Mouse (Mus musculus) natural killer cell, adult 2 months (primary cell): ENCODE measurements around the gene Fam219a.

Experiments used
- DNase-seq, 2 experiments: peaks; one replicate each; pipeline ENCODE4 v3.0.0; 2022; ENCODE audit warnings: low spot score in 2 of 2

Gene Fam219a

DNA sequence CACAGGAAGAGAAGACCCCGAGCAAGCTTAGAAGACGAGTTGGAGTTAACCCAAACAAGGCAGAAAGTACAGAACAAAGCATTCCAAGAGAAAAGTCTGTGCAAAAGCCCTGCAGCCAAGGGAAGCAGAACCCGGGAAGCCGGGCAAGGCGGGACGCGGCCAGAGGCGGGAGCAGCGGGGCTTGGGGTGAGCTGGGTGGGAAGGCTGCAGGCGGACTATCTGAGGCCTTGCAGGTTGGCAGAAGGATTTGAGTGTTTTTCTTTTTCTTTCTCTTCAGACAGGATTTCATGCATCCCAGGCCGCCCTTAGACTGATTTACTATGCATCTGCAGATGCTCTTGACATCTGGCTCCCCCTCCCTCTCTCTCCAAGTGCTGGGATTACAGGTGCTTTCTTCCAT, 16.2 kb downstream of the Fam219a start:
- DNase-seq = no peak

DNA sequence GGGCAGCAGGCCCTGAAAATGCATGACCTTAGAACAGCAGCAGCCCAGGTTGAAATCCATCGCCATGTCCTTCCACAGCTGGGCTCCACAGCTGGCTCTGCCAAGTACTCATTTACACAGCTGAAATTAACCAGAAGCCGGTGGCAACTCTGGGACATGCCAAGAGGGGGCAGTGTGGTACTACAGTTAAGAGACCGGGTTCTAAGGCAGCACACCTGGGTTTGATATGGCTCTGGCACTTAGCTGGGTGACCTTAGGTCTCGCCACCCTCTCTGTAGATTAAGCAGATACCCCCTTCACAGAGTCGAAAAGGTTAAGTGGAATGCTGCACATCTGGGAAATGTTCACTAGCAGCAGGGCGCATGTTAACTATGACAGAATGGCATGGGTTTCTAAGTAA, 16.8 kb downstream of the Fam219a start:
- peak; percentile 38 to 73 for DNase-seq

DNA sequence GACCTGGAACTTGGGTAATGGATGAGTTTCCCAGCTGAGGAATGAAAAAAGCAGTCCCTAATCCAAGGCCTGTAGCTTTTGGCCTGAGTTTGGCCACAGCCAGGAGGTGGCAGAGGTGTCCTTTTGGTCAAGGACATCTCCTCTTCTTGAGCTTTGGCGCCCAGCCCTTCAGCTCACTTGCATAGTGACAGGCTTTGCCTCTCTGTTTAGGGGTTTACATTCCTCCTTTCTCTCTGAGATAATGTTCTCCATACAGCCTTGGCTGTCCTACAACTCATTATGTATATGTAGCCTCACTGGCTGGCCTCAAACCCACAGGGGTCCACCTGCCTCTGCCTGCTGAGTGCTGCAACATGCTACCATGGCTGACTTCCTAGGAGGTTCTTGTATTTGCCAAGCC, 22.3 kb downstream of the Fam219a start:
- no peak for DNase-seq

DNA sequence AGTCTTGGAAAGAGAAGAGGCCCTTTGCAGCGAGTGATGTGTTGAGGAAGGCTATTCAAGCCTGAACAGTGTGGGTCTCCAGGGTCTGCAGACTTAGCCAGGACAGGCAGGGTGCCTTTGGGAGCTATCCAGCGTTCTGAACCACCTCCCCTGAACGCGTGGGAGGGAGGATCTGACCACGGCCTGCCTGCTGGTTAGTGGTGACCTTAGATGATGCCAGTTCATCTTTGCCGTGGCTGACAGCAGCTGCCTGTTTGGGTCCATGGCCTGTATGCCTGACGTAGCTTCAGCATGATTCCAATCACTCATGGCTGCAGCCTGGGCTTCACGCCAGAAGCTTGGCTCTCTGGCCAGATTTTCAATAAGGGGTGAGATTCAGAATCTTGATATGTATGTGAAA, 23.4 kb downstream of the Fam219a start:
- no peak for DNase-seq

DNA sequence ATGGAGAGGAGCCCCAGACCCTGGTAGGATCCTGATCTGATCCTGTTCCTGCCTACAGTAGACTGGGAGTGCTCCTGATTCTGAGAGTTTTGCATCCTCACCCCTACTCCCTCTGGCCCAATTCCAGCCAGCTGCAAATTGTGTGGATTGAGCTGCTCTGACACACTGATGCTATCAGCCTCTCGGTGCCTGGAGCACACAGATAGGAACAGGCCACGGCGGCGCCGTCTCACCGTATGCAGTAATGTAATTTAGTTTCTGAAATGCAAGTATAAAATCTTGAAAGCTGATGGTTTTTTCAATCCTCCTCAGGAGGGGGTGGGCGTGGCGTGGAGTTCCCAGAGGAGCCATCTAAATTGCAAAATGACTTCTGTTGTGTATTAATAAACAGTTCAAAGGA, 27.2 kb downstream of the Fam219a start:
- no peak for DNase-seq

DNA sequence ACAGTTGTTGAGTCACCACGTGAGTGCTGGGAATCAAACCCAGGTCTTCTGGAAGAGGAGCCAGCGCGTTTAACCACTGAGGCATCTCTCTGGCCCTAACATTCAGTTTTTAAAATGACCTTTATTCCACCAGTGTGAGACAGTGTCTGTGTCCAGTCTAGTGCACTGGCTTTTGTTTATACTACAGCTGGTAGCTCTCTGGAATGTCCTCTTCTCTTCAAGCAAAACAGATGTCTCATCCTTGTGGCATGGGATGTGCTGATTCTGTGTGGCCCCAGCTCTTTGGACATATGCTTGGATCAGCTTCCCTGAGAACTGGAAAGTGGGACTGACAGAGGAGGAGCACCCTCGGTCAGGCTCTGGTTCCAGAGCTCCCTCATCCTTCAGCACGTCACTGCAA, 34.5 kb downstream of the Fam219a start:
- DNase-seq = no peak

DNA sequence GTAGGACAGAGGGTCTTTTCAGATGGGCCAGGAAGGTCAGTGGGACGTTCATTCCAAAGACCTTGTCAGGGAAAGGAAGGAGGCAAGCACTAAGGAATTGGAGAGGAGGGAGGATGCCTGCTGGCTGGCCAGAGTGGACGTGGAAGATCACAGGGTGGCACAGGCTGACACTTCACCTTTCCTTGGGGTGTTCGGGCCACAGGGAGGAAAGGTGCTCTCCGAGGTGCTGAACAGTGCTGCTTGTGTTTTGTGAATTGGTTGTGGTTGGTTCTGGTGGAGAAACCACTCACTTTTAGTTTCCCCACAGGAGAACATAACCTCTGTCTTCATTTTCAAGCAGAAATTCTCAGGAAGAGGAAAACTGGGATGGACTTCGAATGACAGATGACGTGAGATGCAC, 36.9 kb downstream of the Fam219a start:
- no peak for DNase-seq

DNA sequence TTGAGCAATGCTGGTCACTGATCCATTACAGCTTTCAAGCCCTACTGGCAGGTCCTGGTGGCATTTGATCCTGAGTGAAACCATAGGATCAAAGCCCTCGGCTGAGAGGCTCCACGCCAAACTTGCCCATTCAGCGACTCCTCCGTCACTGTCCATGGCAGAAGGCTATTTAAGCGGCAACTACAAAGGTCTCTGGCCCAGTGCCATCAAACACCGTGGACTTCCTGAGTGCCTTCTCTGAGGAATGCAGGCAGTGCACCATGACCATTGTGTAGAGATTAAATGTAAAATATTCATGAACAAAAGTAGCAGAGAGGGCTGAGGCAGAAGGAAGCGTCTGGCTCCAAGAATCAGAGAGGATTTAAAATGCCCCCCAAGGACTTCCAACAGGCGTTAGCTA, 41.3 kb downstream of the Fam219a start:
- no peak for DNase-seq

DNA sequence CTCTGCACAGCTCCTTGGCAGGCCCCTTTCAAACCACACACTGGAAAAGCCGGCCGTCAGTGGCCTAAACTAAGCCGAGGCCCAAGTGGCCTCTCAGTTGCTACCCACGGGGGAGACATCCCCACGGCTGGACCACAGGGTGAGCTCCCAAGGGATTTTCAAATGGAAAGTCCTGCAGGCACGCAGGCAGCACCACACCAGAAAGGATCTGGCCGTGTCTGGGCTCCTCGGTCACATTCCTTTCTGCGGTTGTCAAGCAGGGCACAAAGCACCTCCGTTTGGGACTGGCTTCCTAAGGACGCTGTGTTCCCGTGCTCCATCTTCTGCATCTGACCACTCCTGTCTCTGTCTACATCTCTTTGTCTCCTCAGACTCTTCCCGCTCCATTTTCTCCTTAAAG, 42.3 kb downstream of the Fam219a start:
- DNase-seq = no peak

DNA sequence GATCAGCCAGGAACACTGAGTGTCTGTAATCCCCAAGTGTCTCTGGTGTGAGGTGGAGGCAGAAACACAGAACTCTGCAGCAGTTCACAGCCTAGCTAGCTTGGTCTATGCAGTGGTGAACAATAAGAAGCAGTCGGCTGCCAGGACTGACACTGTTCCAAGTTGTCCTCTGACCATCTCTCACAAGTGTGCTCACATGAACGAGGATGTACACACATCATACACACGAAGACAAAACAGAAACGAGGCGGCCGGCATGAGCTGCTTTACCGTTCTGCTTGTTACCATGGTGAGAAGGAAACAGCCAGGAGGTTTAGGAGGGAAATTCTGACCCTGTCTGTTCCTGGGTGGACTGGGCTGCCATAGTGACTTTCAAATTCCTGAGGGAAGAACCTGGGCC, 42.8 kb downstream of the Fam219a start:
- no peak for DNase-seq

DNA sequence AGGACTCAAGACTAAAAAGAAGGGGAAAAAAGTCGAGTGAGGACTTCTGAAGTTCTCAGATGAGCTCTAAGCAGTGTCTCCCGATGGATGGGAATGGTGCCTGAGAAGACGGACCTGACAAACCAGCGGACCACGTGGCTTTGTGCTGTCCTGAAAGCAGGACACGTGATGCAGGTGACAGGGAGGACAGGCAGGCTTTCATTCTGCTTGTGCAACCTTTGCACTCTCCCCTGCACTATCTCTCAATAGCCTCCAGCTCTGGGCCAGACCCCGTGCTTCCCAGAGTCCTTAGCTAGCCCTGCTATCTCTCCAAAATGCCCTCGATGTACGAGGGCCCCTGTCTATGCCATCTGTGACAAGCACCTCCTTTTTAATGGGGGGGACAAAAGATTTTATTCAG, 44.5 kb downstream of the Fam219a start:
- DNase-seq = no peak

DNA sequence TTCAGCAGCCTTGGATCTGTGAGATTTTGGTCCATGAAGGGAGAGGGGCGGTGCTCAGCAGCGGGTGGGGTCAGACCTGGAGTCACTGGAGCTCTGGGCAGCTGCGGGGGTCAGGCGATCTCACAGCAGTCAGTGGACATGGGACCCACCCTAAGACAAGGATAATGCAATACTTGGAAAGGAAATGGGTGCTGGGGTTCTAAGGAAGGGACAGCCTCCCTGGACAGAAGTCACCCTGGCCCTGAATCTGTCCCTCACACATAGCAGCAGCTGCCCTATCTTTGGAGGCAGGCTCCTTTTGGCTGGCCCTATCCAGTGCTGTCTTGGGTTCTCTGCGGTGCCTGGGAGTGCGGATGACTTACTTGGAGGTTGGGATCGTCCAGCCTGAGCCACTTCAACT, 45.5 kb downstream of the Fam219a start:
- DNase-seq = no peak

DNA sequence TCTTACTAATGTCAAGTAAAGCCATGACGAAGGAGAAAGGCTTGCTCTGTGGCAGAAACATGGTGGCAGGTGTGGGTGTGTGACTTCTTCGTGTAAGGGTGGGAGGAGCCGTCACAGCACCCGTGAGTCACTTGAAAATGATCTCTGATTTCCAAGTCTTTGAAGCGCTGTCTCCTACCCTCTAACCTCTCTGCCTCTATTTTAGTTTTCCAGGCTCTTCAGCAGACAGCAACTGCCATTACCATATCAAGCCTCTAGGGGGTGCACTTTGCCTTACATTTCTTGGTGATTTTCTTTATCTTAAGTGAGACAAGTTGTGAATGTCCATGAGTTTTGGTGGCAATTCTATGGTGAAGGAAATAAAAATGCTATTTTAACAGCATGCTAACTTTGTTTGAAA, 46.5 kb downstream of the Fam219a start:
- peak; percentile 19 to 31 for DNase-seq

DNA sequence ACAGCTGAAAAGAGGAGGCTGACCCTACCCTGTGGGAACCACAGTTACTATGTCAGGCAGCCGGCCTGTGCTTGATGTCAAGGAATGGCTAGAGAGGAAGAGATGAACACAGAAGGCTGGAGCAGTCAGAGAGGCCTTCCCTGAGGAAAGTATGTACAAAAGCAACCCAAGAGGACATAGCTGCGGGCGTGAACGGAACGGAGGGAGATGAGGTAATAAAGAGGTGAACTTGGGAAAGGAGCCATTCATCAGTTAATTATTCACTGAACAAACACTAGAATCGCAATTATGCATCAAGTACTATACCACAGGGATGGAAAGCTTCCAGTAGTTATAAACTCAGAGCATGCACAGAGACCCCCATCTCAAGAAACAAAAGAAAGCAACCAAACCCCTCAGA, 47.2 kb downstream of the Fam219a start:
- no peak for DNase-seq

DNA sequence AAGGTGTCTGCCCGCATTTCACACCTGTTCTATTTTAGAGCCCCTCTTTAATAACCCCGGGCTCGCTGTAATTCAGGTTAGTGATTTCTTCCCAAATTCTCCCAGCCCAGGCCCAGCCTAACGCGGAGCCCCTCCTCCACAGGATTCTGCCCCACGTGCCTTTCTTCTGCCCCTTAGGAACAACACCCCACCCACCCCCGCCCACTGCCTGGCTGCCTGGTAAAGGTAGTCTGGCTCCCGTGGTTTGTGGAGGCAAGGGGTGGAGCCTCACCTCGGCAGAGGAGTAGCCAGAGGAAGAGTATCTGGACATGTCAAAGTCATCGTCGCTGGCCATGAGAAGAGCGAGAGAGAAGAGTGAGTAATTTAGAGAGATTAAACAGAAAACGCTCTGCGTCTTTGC, 48.7 kb downstream of the Fam219a start:
- no peak for DNase-seq

DNA sequence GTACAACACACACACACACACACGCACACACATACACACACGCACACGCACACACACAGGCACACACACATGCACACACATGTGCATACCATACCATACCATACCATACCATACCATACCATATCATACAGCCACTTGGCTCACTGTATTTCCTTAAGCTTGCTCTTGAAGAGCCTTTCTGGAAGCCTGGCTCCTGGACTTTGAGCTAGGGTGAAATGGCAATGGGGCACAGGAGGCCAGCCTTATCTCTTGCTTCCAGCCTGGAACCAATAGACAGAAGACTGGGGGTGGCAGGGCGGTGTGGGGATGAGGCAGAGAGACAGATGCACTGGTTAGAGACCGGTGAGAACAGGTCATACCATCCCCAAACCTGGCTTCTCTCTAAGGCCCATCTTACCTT, 50.1 kb downstream of the Fam219a start:
- DNase-seq = no peak

DNA sequence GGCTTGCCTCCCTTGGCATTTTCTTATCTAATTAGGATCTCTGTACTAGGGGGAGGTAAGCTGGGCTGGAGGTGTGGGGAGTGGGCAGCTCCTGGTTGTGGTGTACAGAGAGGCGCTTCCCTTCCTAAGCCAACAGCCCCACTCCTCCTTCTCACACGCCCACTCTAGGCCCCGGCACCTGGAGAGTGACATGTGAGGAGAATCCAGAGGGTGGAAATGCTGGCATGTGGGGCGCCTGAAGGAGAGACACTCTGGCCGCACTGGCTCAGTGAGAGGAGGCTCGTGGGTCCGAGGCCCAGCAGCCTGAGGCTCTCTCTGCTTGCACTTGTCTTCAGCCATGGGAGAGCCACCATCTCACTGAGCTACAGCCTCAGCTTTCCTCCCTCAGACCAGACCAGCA, 51.0 kb downstream of the Fam219a start:
- no peak for DNase-seq

DNA sequence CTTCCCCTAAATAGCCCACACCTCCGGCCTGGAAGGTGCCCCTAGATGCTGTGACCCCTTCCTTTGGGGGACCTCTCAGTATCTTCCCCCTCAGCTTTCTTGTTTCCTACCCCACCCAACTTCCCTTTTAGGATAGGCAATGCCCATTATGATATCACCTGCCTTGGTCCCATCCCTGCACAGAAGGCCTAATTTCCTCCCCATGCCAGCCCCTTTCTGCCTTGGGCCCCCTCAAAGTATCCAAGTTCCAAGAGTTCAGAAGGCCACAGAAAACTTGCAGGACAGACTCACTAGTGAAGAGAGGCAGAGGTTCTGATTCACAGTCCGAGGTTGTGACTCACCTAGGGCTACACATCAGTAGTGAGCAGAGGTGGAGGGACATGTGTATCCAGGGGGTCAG, 52.1 kb downstream of the Fam219a start, which contains the start of gene 1110017D15Rik:
Gene 1110017D15Rik, minus strand, starts transcription at position 101 of the 400 bp plus-strand sequence.
- no peak for DNase-seq

DNA sequence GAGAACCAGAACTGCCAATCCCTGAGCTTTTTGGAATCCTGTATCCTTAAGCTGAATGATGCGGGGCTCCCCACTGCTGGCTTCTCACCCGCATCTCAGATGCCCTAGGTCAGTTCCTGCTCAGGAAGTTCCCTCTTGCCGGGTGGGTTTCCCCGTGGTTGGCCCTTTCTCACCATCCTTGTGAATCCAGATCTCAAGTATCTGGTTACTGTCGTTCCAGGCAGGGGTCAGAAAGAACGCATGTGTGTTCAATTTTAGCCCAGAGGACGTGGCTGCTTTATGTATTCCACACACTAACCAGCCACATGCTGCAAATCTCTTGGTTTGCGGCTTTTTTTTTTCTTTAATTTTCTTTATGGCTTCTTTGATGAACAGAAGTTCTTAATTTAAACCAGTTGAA, 55.6 kb downstream of the Fam219a start:
- no peak for DNase-seq

DNA sequence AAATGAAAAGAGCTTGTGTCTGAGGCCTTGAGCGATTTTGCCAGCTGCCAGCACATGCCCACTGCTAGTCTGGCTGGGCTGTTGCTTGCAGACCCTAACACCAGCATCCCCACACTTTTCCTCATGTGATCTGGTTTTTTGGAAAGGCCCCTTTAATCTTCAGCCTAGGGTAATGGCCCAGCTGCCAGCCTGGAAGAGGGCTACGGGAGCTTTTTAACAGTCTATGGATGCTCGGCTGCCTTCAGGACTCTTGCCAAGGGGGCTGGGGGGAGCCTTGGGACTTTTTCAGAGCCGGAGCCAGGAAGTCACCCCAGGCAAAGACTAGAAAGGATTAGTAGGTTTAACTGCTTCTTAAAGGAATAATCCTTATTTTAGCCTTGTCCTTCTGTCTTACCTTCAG, 56.0 kb downstream of the Fam219a start:
- DNase-seq = no peak

DNA sequence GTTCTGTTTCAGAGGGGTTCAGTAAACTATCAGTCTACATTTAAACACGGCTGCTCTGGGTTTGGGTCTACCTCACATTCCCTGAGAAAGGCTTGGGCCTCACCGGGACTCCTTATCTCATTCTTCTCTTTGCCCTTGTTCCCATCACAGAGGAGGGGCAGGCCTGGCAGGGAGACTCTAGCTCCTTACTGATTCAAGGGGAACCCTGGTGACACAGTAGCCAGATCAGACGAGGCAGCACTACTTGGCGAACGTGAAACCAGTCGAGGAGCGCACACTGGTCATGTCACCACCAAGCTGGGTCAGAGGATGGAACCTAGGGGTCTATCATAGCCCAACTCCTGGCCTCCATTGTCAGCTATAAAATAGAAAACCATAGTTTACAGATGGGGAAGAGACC, 61.3 kb downstream of the Fam219a start:
- DNase-seq = no peak

DNA sequence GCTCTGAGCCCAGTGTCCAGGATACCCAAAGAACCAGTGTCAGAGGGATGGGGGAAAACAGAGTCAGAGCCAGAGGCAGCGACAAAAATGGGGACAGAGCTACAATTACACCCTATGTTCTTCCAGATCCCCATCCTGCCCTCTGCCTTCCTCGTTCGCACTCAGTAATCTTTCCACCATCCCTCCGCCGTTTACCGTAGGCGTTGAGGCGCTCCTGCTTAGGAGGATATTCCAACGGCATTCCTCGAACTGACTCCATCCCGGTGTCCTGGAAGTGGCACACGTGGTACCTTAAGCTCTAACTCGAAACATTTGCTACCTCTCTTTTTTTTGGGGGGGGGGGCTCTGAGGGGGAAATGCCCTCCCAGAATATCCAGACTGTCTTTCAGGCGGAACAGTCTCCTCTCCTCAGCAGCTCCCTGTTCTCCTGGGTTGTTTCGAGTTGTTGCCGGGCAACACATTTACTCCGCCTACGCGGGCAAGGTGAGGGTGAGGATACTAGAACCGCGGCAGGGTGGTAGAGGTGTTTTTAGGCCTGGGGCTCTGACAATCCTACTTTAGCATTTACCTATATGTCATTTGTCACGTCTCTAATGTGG, 61.9 kb downstream of the Fam219a start:
- no peak for DNase-seq

DNA sequence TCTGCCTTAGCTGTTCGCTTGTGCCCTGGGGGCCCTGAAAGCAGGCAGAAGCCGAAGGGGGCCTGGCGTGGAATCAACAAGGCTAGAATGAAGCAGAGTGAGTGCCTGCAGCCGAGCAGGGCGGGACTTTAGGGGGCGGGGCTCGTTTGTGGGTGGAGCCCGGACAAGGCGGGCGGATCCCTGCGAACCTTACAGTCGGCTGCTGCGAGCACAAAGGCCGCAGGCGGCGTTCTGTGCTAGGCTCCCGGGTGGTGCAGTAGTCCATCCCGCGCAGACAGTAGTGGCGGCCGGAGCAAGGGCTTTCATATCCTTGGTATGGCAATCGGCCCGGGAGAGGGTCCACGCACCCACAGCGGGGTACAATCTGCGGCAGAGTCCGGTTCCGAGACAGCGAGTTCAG, 62.4 kb downstream of the Fam219a start:
- peak; percentile 69 to 71 for DNase-seq

DNA sequence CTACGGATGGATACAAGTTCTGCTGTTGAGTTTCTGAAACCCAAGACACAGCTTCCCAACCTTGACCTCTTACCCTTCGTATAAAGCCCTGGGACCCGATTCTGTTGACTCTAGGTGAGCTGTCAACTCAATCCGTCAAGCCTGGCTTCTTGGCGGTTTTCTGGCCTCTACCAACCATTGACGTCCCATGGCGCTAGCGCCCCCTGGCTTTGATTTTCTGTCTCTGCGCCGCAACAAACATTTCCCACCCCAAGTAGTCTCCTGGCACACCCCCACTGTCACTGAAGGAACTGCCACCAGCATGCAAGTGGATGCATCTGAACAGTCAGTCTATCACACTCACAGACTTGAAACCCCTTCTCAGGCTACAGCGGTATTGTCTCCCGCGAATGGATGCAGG, 63.2 kb downstream of the Fam219a start:
- DNase-seq = peak; percentile 41 to 58

DNA sequence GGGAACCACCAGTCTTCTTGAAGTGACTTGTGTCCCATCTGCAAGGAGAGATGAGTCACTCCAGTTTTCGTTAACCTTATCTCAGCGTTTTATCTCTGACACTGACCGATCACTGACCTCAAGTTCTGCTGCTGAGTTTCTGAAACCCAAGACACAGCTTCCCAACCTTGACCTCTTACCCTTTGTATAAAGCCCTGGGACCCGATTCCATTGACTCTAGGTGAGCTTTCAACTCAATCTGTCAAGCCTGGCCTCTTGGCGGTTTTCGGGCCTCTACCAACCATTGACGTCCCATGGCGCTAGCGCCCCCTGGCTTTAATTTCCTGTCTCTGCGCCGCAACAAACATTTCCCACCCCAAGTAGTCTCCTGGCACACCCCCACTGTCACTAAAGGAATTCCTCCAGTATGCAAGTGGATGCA, 64.2 kb downstream of the Fam219a start:
- no peak for DNase-seq
